Mouse (Mus musculus) liver, embryonic 11.5 days (tissue): ENCODE measurements around the gene Ntm. TPM values are rescaled to one million over a fixed set of nuclear protein-coding genes. Genes with fewer than 3 reads are reported as not detected.

ENCODE experiments used
- ATAC-seq: fragments of 200-750 bp; cut with Nextera tagmentation; replicated peaks from 2 replicates; pipeline ENCODE4 v1.8.0; 2017; ENCODE audit warnings: moderate number of reproducible peaks, mild to moderate bottlenecking, moderate TSS enrichment, moderate library complexity; ENCODE audit not compliant: low FRiP score
- DNase-seq: peaks from one replicate; pipeline ENCODE4 v3.0.0-alpha.2; 2017; ENCODE audit warnings: low spot score
- H3K27ac ChIP-seq: fragments of 300-500 bp; sonication (generic); 2 replicates; pipeline ENCODE4 v1.5.1; 2014; ENCODE audit warnings: mild to moderate bottlenecking, low read depth, low read length, control low read depth
- H3K27me3 ChIP-seq: fragments of 300-500 bp; sonication (generic); replicated peaks from 2 replicates; pipeline ENCODE4 v1.6.1; 2014; ENCODE audit warnings: low read length, mixed read lengths; ENCODE audit not compliant: control insufficient read depth, insufficient read depth
- H3K36me3 ChIP-seq: fragments of 300-500 bp; sonication (generic); 2 replicates; pipeline ENCODE4 v1.6.1; 2014; ENCODE audit warnings: mild to moderate bottlenecking, low read length, moderate library complexity, mixed read lengths; ENCODE audit not compliant: control insufficient read depth, insufficient read depth
- H3K4me1 ChIP-seq: fragments of 300-500 bp; sonication (generic); replicated peaks from 2 replicates; pipeline ENCODE4 v1.6.1; 2014; ENCODE audit warnings: low read length, mixed read lengths; ENCODE audit not compliant: control insufficient read depth, insufficient read depth
- H3K4me2 ChIP-seq: fragments of 300-500 bp; sonication (generic); 2 replicates; pipeline ENCODE4 v1.6.1; 2014; ENCODE audit warnings: mild to moderate bottlenecking, control low read depth, moderate library complexity
- H3K4me3 ChIP-seq: fragments of 300-500 bp; sonication (generic); 2 replicates; pipeline ENCODE4 v1.5.1; 2014; ENCODE audit warnings: low read depth, low read length, control low read depth
- H3K9ac ChIP-seq: fragments of 300-500 bp; sonication (generic); 2 replicates; pipeline ENCODE4 v1.6.1; 2014; ENCODE audit warnings: low read depth, low read length, control low read depth
- H3K9me3 ChIP-seq: fragments of 300-500 bp; sonication (generic); 2 replicates; pipeline ENCODE4 v1.6.1; 2016; ENCODE audit warnings: low read length, inconsistent platforms, mixed read lengths; ENCODE audit not compliant: control insufficient read depth
- WGBS: fragments of 180-500 bp; shearing (Covaris S2); extraction: QIAGEN DNeasy Blood & Tissue Kit; methylation state at CpG from one replicate; pipeline ENCODE4 v1.1.7; 2014; 5-methylcytosine and 5-hydroxymethylcytosine counted together
- polyA plus RNA-seq: library from polyadenylated mRNA; unstranded; fragments of >200 nt; fragmentation: Nextera tagmentation; extraction: Ambion mirVana; gene quantifications from 2 replicates; pipeline ENCODE4 v1.2.1, GENCODE M21; 2014

Ntm gene
- polyA plus RNA-seq, 1 experiment from 2014 or later = 4.4 TPM

- WGBS = 71% methylated on average over 8 of the region's 8 CpGs
- H3K27ac ChIP-seq = no peak overlapping the region
- H3K9ac ChIP-seq = no peak overlapping the region
- H3K4me2 ChIP-seq = no peak overlapping the region
- DNase-seq (no peak), ATAC-seq (no peak)
- no peaks in the 10 kb centered on the region for H3K9me3 ChIP-seq
- H3K36me3 ChIP-seq = no peaks in the 10 kb centered on the region
- no peaks in the 10 kb centered on the region for H3K4me1 ChIP-seq
- no peak overlapping the region for H3K4me3 ChIP-seq
- H3K27me3 ChIP-seq = no peaks in the 10 kb centered on the region
Observed at GRCm38 (mm10) chr9:29400151-29400550, 562.8 kb downstream of the Ntm start.

GRCm38 (mm10) chr9:29396101-29396500 is 566.8 kb downstream of the Ntm start:
- no peak for ATAC-seq
- no peak for DNase-seq
- WGBS = 79% methylated on average over 5 of the region's 5 CpGs
- Histone ChIP-seq H3K27ac (no peak overlapping the region), H3K4me3 (no peak overlapping the region), H3K9ac (no peak overlapping the region), H3K36me3 (no peaks in the 10 kb centered on the region), H3K9me3 (no peaks in the 10 kb centered on the region), H3K27me3 (no peaks in the 10 kb centered on the region), H3K4me2 (no peak overlapping the region), H3K4me1 (no peaks in the 10 kb centered on the region)

GRCm38 (mm10) chr9:29393136-29393535 is 569.8 kb downstream of the Ntm start:
- DNase-seq (no peak), ATAC-seq (no peak)

GRCm38 (mm10) chr9:29390796-29391517 is 572.0 kb downstream of the Ntm start:
- no peak overlapping the region for H3K9ac ChIP-seq
- H3K27me3 ChIP-seq = no peaks in the 10 kb centered on the region
- no peaks in the 10 kb centered on the region for H3K4me1 ChIP-seq
- 66% methylated on average over 11 of the region's 11 CpGs for WGBS
- H3K36me3 ChIP-seq = no peaks in the 10 kb centered on the region
- no peaks in the 10 kb centered on the region for H3K9me3 ChIP-seq
- ATAC-seq (no peak), DNase-seq (no peak)
- H3K4me3 ChIP-seq = no peak overlapping the region
- no peak overlapping the region for H3K27ac ChIP-seq
- H3K4me2 ChIP-seq = no peak overlapping the region

More at GRCm38 (mm10) chr9:29393136-29393535, 569.8 kb downstream of the Ntm start:
- no peak overlapping the region for H3K4me2 ChIP-seq
- H3K9me3 ChIP-seq = no peaks in the 10 kb centered on the region
- H3K36me3 ChIP-seq = no peaks in the 10 kb centered on the region
- 81% methylated on average over 4 of the region's 4 CpGs for WGBS
- no peaks in the 10 kb centered on the region for H3K4me1 ChIP-seq
- no peak overlapping the region for H3K4me3 ChIP-seq
- no peak overlapping the region for H3K9ac ChIP-seq
- H3K27ac ChIP-seq = no peak overlapping the region
- H3K27me3 ChIP-seq = no peaks in the 10 kb centered on the region

- Histone ChIP-seq H3K27ac (no peak overlapping the region), H3K4me1 (no peaks in the 10 kb centered on the region), H3K9ac (no peak overlapping the region), H3K36me3 (no peaks in the 10 kb centered on the region), H3K9me3 (no peaks in the 10 kb centered on the region), H3K4me2 (no peak overlapping the region), H3K4me3 (no peak overlapping the region), H3K27me3 (no peaks in the 10 kb centered on the region)
- WGBS = 78% methylated on average over 7 of the region's 7 CpGs
- DNase-seq (no peak), ATAC-seq (no peak)
Observed at GRCm38 (mm10) chr9:29389224-29389623, 573.7 kb downstream of the Ntm start.

GRCm38 (mm10) chr9:29387136-29387535 is 575.8 kb downstream of the Ntm start:
- DNase-seq (no peak), ATAC-seq (no peak)
- no peak overlapping the region for H3K27ac ChIP-seq
- no peaks in the 10 kb centered on the region for H3K27me3 ChIP-seq
- no peaks in the 10 kb centered on the region for H3K9me3 ChIP-seq
- no peaks in the 10 kb centered on the region for H3K36me3 ChIP-seq
- H3K4me3 ChIP-seq = no peak overlapping the region
- no peak overlapping the region for H3K4me2 ChIP-seq
- H3K4me1 ChIP-seq = no peaks in the 10 kb centered on the region
- WGBS = 76% methylated on average over 4 of the region's 4 CpGs
- H3K9ac ChIP-seq = no peak overlapping the region

- Histone ChIP-seq H3K9me3 (no peaks in the 10 kb centered on the region), H3K4me2 (no peak overlapping the region), H3K9ac (no peak overlapping the region), H3K27ac (no peak overlapping the region), H3K36me3 (no peaks in the 10 kb centered on the region), H3K4me3 (no peak overlapping the region), H3K4me1 (no peaks in the 10 kb centered on the region), H3K27me3 (no peaks in the 10 kb centered on the region)
- DNase-seq (no peak), ATAC-seq (no peak)
- WGBS = 65% methylated on average over 12 of the region's 12 CpGs
Observed at GRCm38 (mm10) chr9:29377172-29378002, 585.6 kb downstream of the Ntm start.

GRCm38 (mm10) chr9:29371341-29371740 is 591.6 kb downstream of the Ntm start:
- Histone ChIP-seq H3K9ac (no peak overlapping the region), H3K4me1 (no peaks in the 10 kb centered on the region), H3K4me3 (no peak overlapping the region), H3K9me3 (no peaks in the 10 kb centered on the region), H3K27me3 (no peaks in the 10 kb centered on the region), H3K36me3 (no peaks in the 10 kb centered on the region), H3K27ac (no peak overlapping the region), H3K4me2 (no peak overlapping the region)
- no peak for DNase-seq
- no peak for ATAC-seq
- WGBS = 91% methylated on average over 3 of the region's 3 CpGs

GRCm38 (mm10) chr9:29369621-29370020 is 593.3 kb downstream of the Ntm start:
- no peak for ATAC-seq
- no peak overlapping the region for H3K27ac ChIP-seq
- H3K4me2 ChIP-seq = no peak overlapping the region
- no peak overlapping the region for H3K4me3 ChIP-seq
- no peaks in the 10 kb centered on the region for H3K27me3 ChIP-seq
- no peak overlapping the region for H3K9ac ChIP-seq
- H3K4me1 ChIP-seq = no peaks in the 10 kb centered on the region
- H3K9me3 ChIP-seq = no peaks in the 10 kb centered on the region
- DNase-seq = no peak
- 82% methylated on average over 3 of the region's 3 CpGs for WGBS
- no peaks in the 10 kb centered on the region for H3K36me3 ChIP-seq
